8 mouse cellular contexts compared by ENCODE assay signal in the genomic region with DNA sequence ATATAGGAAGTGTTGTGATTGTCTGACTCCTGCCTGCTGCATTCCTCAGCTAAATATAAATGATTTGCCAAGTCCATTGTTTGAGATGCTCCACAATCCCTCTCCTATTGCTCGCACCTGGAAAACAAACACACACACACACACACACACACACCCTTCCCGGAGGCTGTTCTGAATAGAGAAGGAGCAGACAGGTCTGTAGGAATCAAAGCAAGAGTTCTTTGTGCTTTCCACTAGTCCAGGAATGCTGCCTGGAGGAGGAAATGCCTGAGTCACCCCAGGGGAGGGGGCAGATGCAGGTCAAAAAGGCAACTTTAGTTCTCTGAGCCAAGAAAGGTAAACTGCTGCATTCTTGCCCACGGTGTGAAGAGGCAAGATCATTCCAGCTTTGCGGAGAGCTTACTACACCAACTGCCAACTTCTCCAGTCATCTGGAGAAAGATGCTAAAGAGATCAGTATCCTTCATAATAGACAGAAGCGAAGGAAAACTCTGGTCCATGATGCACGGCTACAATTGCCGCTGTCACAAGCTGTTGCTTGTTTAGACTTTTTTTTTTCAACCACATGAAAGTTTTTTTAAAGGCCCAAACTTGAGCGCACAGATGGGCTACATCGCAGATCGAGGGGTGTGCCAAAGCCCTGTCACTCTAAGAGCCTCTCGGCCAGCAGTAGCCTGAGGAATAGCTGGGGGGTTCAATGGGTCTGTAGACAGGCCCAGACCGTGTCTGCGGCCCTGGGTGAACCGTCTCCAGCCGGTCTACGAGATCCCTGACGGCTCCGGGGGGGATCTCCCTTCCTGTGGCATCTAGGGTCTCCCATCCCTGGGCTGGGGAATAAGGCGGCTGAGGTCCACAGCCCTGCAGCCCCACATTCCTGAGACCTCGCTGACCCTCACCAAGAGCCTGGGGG. TPM values are rescaled to one million over a fixed set of nuclear protein-coding genes. Genes with fewer than 3 reads are reported as not detected.
A peak's percentile ranks its signal among the peaks of the same experiment; 100 is the strongest.
DNase-seq lines count a peak whose midpoint lies in the region; ATAC-seq lines count a peak whose summit lies in the region.

No protein-coding gene starts in this region.

- peak; percentile 31 for ATAC-seq in heart, embryonic 12.5 days (ENCODE audit: insufficient number of reproducible peaks, low FRiP score)
- peak; percentile 60 for ATAC-seq in kidney, embryonic 15.5 days (replicated peaks; ENCODE audit: low FRiP score)
- ATAC-seq in activated CD4-positive, CD25-positive, alpha-beta regulatory T cell, adult 4 months, result no peak

- DNase-seq in lung, adult 18-20 months, result peak; percentile 44 to 53
- DNase-seq in lung, postnatal 25 days (ENCODE audit: low spot score), result no peak
- peak; percentile 52 for DNase-seq in mesoderm, embryonic 11.5 days (ENCODE audit: low read depth, low spot score)
- no peak for DNase-seq in T-cell, adult 2 months (ENCODE audit: low spot score)

- peak overlapping the region; percentile 90 for H3K9ac ChIP-seq in heart, embryonic 12.5 days
- H3K9ac ChIP-seq in kidney, embryonic 15.5 days, result peak overlapping the region; percentile 88

- H3K4me3 ChIP-seq in brown adipose tissue, adult 24 weeks (ENCODE audit: insufficient read depth, low read depth, low read length), result peak overlapping the region; percentile 72
- H3K4me3 ChIP-seq in heart, embryonic 12.5 days, result peak overlapping the region; percentile 68
- H3K4me3 ChIP-seq in kidney, embryonic 15.5 days (replicated peaks), result peak overlapping the region; percentile 77

- 0 out of 2 replicates have a peak, but pooled peaks cover 9% of the 10 kb centered on the region for H3K36me3 ChIP-seq in heart, embryonic 12.5 days
- H3K36me3 ChIP-seq in kidney, embryonic 15.5 days, result no peaks in the 10 kb centered on the region

- H3K9me3 ChIP-seq in heart, embryonic 12.5 days (replicated peaks), result no peaks in the 10 kb centered on the region
- H3K9me3 ChIP-seq in kidney, embryonic 15.5 days (replicated peaks), result no peaks in the 10 kb centered on the region

- peaks cover 4% of the 10 kb centered on the region for H3K4me1 ChIP-seq in brown adipose tissue, adult 24 weeks (ENCODE audit: control insufficient read depth, insufficient read depth, insufficient read length, low read length)
- peaks cover 25% of the 10 kb centered on the region for H3K4me1 ChIP-seq in heart, embryonic 12.5 days (replicated peaks)
- peaks cover 31% of the 10 kb centered on the region for H3K4me1 ChIP-seq in kidney, embryonic 15.5 days

- 2% methylated on average over 20 of the region's 20 CpGs for WGBS in heart, embryonic 12.5 days
- WGBS in kidney, embryonic 15.5 days, result 3% methylated on average over 20 of the region's 20 CpGs

- H3K27me3 ChIP-seq in heart, embryonic 12.5 days (replicated peaks), result no peaks in the 10 kb centered on the region
- H3K27me3 ChIP-seq in kidney, embryonic 15.5 days, result no peaks in the 10 kb centered on the region

- H3K27ac ChIP-seq in brown adipose tissue, adult 24 weeks (replicated peaks; ENCODE audit: low read depth, low read length), result peak overlapping the region; percentile 62
- peak overlapping the region; percentile 82 for H3K27ac ChIP-seq in heart, embryonic 12.5 days (ENCODE audit: poor library complexity, severe bottlenecking)
- peak overlapping the region; percentile 96 for H3K27ac ChIP-seq in kidney, embryonic 15.5 days

- H3K4me2 ChIP-seq in heart, embryonic 12.5 days, result peak overlapping the region; percentile 72
- peak overlapping the region; percentile 88 for H3K4me2 ChIP-seq in kidney, embryonic 15.5 days

RNA-seq across cellular contexts. Expression of a gene that starts 0.8 kb away (rescaled TPM):
- 7.5 and 8.8 TPM in 2 replicates for polyA plus RNA-seq in brown adipose tissue, adult 24 weeks (2012; ENCODE audit: insufficient read depth, insufficient read length, missing spikeins)
- polyA plus RNA-seq in heart, embryonic 12.5 days (2016; fragmentation: Nextera tagmentation; extraction: Ambion mirVana), result 172 and 183 TPM in 2 replicates
- polyA plus RNA-seq in kidney, embryonic 15.5 days (2015; fragmentation: Nextera tagmentation; extraction: Ambion mirVana), result 115 and 121 TPM in 2 replicates
- polyA plus RNA-seq in activated CD4-positive, CD25-positive, alpha-beta regulatory T cell, adult 4 months (2017; shearing (Covaris generic)), result under 1 TPM; 0.08 to 0.23 TPM

Comparison
In these comparisons a context has a peak if more than half of its experiments do, and no peak if none do; other contexts are left out.
1. DNase-seq: peak in lung, adult 18-20 months (2 of 2) and mesoderm, embryonic 11.5 days (single experiment); none in lung, postnatal 25 days (single experiment) and T-cell, adult 2 months (single experiment).
2. RNA of a gene that starts 0.8 kb away (polyA plus RNA-seq): 172 to 183 TPM in heart, embryonic 12.5 days and 115 to 121 TPM in kidney, embryonic 15.5 days; 7.5 to 8.8 TPM in brown adipose tissue, adult 24 weeks and 0.08 to 0.23 TPM in activated CD4-positive, CD25-positive, alpha-beta regulatory T cell, adult 4 months; every median in the first group is over 10 times any median in the second.
3. Peak in every context shown above with its lines, with median percentiles within 50 percentile points of each other: H3K27ac ChIP-seq and H3K4me3 ChIP-seq.